Mouse (Mus musculus) large intestine, adult 2 months (tissue): Measurements from ENCODE around the gene Efr3b. TPM values are rescaled to one million over a fixed set of nuclear protein-coding genes. Genes with fewer than 3 reads are reported as not detected.

Source experiments
- DNase-seq: peaks from one replicate; pipeline ENCODE4 v3.0.0-alpha.2; 2012; ENCODE audit warnings: low read depth, low spot score
- WGBS: fragments of 180-500 bp; shearing (Covaris S2); methylation state at CpG from one replicate; pipeline ENCODE4 v1.1.7; 2018; 5-methylcytosine and 5-hydroxymethylcytosine counted together
- polyA plus RNA-seq: library from polyadenylated mRNA; depleted of rRNA; stranded (reverse); fragments of >200 nt; gene quantifications from 2 replicates; pipeline ENCODE4 v1.2.3, GENCODE M21; 2012

The Efr3b gene
- polyA plus RNA-seq, 1 experiment: 0.92 TPM

DNA sequence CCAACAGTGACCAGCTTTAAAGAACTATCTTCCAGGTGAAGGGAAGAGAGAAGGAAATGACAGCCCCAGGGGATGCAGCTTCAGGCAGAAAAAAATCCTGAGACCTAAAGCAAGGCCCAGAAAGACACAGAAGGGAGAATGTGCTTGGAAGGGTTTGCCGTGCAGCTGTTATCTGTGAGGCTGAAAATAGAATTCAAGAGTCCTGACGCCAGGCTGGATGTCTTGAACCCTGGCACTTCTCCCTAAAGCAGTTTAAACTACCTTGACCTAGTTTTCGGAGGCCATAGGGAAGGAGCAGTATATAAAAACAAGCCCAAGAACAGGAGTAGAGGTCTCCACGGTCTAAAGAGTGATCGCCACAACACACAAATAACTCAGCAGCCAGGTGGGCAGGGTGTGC lies 3.7 kb upstream of the Efr3b start:
- WGBS: 65% methylated on average over 5 of the region's 5 CpGs
- DNase-seq: no peak

DNA sequence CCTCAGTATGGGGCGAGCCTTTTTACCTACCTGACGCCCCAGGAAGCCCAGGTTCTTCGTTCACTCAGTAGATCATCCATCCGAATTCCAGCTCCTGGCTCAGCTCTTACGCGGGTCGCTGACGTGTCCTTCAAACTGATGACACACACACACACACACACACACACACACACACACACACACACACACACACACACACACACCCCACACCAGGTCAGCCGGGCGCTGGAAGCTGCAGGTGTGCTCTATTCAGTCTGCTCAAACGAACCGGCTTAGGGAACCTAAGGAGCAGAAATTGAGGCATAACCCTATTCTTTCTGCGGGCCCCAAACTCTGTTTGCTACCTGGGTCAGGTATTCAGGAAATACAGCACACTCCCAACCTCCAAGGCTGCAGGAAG lies 331 bp upstream of the Efr3b start:
- DNase-seq: no peak
- WGBS: 4% methylated on average over 13 of the region's 13 CpGs

DNA sequence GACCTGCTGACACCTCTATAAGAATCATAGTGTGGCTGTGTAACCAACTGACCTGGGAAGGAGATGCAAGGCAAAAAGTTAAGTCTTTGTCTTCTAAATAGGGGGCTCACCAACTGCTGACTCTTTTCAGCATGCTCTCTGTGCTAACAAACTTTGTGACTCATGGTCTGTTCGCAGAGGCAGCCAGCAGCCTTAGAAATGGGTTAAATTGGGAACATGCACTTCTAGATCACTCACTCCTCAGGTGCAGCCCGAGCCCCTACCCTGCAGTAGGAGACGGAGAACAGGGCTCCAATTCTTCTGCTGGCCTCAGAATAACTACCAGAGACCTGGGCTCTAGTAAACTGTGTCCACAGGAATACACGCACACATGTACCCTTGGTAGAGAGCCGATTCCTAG lies 1.2 kb downstream of the Efr3b start:
- WGBS: 47% methylated on average over 5 of the region's 5 CpGs
- no peak for DNase-seq

DNA sequence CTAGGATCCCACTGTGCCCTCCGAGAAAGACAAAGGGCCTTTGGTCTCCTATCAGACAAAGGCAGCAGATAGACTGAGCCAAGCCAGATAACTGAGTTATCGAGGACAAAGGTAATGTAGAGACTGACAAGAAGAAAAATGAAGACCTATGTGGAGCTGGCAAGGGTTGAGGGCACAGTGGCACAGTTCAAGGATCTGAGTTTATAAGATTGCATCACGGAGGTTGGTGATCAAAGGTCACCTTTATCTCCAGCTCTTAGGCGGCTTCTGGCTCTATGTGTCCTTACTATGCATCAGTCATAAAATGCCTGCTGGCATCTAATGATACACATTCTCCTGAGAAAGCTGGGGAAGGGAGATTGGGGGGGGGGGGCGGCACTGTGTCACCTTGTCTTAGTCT lies 2.6 kb downstream of the Efr3b start:
- WGBS: 54% methylated on average over 5 of the region's 5 CpGs

DNA sequence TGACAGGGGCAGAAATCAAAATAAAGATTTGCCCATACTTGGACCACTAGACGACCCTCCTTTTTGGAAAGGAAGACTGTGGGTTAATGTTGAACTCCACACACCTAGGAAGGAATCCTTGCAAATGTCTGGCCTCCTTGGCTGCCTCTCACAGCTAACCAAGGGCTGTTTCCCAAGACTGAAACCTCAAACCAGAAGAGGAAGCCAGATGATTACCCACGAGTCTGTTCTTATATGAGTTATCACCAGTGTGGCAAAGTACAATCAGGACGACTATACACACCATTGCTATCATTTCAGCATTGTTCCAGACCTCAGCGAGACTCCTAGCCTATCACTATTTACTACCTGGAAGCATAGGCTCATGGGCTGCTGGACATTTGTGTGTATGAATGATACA lies 9.7 kb downstream of the Efr3b start:
- WGBS: 48% methylated on average over 4 of the region's 4 CpGs
- no peak for DNase-seq

More for the DNA sequence above, 2.6 kb downstream of the Efr3b start:
- no peak for DNase-seq

DNA sequence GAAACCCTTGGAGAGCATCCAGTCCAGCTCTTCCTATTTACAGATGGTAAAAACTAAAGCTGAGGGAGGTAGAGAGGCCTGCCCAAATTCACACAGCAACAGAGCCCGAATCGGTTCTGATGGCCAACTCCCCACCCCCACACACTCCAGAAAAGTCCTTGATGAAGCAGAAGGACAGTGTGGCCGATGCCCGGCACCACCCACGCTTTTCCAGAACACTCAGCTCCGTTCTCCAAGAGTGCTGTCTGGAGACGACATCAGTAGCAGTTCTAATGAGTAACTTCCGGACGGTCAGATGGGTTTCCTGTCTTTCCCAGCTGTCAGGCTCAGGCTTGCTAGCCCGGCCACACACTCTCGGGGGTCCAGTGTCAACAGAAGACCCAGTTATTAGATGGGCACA lies 10.2 kb downstream of the Efr3b start:
- no peak for DNase-seq
- 63% methylated on average over 11 of the region's 11 CpGs for WGBS

DNA sequence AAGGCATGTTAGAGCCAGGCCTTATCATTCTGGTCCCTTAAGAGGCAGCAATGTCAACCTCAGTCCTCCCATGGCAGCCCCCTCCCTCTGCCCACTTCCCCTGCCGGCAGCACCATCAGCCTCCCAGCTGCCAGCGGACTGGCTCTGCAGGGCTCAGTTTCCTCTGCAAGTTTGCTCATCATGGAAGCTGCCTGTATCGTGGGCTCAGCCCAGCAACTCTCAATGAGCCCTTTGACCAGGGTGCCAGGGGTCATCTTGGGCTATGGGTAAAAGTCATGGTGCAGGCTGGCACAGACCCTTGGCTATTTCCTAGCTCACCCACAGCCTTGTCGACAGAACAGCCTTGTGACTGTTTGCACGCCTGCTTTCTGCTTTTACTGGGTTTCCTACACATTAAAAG lies 14.4 kb downstream of the Efr3b start:
- WGBS: 73% methylated on average over 5 of the region's 5 CpGs
- no peak for DNase-seq

DNA sequence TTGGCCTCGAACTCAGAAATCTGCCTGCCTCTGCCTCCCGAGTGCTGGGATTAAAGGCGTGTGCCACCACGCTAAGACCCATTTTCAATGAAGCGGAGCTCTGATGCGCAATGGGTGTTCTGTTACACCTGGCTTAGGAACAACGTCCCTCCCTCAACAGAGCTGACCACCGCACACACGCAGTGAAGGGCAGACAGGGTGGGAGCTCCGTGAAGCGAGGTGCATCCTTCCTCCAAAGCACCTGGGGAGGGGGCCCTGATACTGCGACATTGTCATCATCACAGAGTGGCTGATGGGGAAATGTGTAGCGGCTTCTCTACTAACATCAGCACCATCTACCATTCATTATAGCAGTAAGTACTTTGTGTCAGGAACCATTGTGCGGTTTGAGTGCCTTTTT lies 15.2 kb downstream of the Efr3b start:
- WGBS: 94% methylated on average over 14 of the region's 14 CpGs
- DNase-seq: no peak

DNA sequence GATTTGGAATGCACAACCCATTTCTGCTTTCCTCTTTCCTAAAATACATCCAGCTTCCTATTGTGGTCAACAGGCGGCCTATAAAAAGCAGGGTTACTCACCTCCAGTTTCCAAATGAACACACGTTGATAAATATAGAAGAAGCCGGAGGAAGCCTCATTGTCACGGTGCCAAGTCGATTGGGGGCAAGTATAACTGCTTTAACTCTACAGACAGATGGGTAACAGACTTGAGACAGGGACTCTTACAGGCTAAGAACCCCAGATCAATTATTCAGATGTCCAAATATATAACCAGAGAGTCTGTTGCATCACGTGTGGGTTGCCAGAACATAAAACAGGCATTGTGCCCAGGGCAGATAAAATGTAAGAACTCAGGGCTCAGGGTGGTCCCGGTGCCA lies 15.9 kb downstream of the Efr3b start:
- WGBS: 58% methylated on average over 7 of the region's 7 CpGs
- DNase-seq: no peak

DNA sequence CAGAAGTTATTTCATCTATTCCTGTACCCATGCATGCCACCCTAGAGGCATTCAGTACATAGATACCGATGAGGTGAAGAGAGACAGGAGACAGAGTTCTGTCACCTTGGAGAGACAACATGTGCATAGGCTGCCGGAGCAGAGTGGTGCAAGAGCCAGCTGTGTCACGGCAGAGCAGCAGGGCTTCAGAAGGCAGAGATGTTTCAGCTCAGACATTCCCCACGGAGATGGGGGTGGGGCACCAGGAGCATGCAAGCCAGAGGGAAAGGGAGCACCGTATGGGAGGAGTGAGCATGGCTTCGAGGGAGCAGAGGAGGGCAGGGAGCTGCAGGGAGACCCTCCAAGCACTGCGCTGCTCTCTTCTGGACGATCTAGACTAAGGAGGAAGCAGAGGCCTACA lies 18.2 kb downstream of the Efr3b start:
- 53% methylated on average over 8 of the region's 8 CpGs for WGBS
- no peak for DNase-seq

DNA sequence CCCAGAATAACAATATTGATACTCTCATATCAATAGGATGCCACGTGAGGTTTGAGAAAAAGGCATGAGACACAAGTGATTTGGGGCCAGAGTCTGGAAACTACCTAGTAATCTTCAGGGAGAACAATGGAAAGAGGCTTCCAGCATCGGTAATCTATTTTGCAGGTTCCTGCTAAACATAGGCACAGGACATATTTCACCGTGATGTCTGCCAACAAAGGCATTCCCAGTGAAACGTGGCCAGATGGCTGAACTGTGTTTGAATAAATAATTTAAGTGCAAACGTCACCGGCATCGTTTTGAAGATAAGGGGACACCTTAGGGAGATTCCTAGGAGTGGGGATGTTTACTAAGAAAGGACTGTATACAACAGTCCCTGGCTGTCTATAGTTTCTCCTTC lies 22.4 kb downstream of the Efr3b start:
- WGBS: 31% methylated on average over 7 of the region's 7 CpGs
- DNase-seq: no peak

DNA sequence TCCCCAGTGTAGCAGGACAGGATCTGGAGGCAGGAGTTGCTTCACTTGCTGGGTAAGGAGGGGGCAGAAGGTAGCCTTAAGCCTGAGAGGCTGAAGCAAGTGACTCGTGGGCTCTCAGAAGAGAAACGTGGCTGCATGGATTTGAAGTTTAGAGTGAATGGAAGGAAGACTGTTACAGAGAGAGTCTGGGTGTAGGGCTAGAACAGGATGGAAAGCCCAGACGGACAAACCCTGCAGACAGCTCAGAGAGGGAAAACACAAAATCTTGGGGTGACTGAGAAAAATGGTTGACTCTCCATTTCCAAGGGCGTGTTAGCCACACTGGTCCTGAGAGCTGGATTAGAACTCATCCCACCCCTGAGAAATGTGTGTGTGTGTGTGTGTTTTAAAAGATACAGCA lies 23.0 kb downstream of the Efr3b start:
- no peak for DNase-seq
- 68% methylated on average over 4 of the region's 4 CpGs for WGBS

DNA sequence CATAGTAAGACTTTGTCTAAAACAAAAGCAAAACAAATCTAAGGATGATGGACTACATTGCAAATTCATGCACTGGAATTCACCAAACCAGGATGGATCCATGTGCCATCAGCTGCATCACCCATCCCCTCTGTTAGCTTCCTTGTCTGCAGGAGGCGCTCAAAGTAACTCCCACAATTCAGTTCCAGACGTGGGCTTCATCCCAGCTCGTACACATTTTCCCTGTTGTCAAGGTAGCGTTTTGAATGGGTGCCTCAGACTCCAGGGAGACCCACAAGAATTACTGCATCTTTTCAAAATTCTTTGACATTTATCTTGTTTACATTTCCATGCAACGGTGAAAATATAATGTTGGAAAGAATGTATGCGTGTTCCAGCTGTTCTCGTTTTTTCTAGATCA lies 23.5 kb downstream of the Efr3b start:
- WGBS: 58% methylated on average over 7 of the region's 7 CpGs

DNA sequence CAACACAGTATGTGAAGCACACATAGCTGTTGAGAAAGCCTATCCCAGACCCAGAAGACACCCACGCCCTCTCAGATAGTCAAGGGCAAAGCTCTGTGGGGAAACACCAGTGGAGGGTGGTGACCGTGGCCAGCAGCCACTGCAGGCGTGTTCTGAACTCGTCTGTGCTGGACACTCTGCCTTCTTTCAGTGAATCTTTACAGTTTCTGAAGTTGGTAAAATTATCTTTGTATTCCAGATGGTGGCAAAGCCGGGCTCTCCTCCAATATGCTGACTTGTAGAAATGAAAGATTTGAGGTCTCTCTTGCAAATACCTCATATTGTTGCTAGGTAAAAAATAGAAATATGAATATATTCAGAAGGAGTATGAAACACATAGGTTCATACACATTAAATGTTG lies 27.0 kb downstream of the Efr3b start:
- no peak for DNase-seq
- WGBS: 64% methylated on average over 5 of the region's 5 CpGs

More for the DNA sequence above, 23.5 kb downstream of the Efr3b start:
- no peak for DNase-seq

DNA sequence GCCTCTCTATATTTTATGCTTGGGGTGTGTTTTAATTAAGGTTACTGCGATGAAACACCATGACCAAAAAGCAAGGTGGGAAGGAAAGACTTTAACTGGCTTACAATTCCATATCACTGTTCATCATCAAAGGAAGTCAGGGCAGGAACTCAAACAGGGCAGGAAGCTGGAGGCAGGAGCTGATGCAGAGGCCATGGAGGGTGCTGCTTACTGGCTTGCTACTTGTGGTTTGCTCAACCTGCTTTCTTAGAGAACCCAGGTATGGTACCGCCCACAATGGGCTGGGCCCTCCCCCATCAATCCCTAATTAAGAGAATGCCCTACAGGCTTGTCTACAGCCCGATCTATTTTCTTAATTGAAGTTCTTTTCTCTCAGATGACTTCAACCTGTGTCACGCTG lies 27.4 kb downstream of the Efr3b start:
- DNase-seq: no peak
- 81% methylated on average over 4 of the region's 4 CpGs for WGBS

DNA sequence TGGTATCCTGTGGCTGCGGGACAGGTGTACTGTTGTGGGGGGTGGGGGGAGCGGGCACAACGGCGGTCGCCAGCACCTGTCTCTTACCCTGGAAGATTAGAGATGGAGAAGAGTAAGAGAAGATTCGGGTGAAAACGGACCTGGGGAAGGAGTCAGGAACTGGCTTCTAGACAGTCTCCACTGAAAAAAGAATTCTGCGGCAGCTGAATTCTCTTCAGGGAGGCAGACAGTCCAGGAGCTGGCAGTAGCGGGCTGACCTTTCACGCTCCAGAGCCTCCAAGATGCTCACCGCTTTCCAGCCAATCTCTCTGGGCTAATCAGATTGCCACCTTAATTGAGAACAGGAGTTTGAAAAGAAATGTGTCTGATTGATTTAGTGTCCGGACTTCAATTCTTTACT lies 30.0 kb downstream of the Efr3b start:
- 70% methylated on average over 12 of the region's 12 CpGs for WGBS
- no peak for DNase-seq

DNA sequence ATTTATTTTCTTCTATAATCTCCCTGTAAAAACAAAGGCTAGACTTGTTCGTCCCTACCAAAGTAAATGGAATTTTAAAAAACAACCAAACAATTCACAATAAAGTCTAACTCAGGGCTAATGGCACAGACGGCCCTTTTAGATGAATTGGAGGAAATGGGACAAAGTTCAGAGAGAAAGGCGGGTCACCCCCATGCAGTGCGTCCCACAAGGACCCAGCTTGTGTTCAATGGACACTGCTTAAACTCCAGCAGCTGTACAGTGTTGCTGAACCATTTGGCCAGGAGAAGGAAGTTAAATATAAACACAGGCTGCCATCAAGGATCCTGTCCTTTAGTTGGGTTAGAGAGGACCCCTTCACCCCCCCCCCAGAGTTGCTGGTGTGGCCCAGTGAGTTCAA lies 30.9 kb downstream of the Efr3b start:
- WGBS: 13% methylated on average over 4 of the region's 4 CpGs
- no peak for DNase-seq

DNA sequence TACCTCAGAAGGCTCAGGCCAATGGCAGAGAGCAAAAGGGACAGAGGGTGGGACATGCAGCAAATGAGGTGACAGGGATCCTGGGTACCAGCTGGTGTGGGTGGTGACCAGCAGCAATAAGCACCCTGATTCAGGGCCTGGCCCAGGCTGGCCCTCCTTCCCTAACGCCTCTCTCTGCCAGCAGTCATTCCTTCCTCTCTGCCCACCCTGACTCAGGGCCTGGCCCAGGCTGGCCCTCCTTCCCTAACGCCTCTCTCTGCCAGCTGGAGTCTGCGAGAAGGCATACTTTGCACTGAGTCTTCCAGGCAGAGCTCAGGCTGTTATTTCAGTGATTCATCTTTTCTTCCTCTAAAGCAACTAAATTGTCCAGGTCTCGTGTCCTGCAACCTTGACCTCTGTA lies 31.5 kb downstream of the Efr3b start:
- no peak for DNase-seq
- 23% methylated on average over 4 of the region's 4 CpGs for WGBS

DNA sequence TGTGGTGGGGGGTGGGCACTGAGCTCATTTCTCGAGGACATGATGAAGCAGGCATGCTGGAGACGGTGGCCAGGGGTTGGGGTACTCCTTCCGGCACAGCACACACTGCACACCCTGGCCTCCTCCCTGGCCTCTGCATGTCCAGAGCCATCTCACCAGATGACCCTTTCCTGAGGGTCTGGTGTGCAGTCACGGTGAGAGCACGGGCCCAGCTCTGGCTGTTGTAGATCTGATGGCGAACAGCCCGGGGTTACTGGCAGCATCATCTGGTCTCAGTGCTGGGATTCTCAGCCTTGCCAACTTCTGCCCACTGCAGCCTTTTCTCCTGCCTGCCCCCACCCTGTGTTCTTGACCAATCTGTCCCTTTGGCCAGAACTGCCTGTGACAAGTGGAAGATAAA lies 32.6 kb downstream of the Efr3b start:
- WGBS: 78% methylated on average over 7 of the region's 7 CpGs
- no peak for DNase-seq

DNA sequence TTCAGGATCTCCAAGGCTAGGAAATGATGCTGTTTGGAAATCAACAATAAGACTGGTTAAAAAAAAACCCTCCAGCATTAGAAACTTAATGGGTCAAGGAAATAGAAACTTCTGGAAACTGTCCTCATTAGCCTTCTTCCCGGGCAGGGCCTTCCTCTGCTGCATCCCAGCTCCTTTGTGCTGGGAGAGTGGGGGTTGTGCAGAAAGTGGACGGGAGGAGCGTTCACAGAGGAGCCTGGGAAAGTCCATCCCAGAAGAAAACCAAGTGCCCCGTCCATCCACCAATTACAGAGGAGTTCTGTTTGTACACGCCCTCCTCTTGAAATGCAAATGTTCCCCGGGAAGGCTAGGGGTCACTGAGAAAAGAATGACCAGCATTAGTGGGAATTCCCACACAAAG lies 34.1 kb downstream of the Efr3b start:
- no peak for DNase-seq
- 36% methylated on average over 6 of the region's 6 CpGs for WGBS

DNA sequence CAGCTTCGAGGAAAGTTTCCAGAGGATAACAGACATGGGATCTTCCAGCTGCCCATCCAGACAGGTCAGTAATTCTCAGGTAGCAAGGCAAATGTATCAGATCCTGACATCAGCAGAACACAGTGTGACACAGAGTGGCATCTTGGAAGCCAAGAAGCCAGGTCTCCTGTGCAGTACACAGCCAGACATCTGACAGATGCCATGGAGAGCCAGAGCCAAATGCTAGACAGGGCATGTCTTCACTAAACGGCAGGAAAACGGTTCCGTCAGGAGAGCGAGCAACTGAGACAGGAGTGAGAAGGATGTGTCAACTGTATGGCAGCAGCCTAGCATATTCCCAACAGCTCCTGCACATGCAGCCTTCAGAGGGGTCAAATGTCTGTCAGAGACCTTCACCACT lies 38.3 kb downstream of the Efr3b start:
- no peak for DNase-seq
- 95% methylated on average over 5 of the region's 5 CpGs for WGBS

DNA sequence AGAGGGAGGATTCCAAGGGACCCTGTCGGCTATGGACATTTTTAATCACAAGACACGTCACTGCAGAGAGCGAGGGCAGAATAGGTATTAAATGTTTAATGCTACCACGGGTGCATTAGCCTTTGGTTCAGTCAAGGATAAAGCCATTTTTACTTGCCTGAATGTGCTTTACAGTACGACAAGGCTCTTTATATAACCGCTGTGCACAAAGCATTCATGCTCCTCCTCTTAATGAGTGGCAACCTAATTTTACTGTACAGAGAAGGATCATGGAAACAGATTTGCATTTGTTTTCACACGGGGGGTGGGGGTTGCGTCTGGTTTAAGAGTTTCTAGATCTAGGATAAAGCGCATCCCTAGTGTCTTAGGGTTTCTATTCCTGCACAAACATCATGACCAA lies 42.0 kb downstream of the Efr3b start:
- no peak for DNase-seq
- 85% methylated on average over 9 of the region's 9 CpGs for WGBS

DNA sequence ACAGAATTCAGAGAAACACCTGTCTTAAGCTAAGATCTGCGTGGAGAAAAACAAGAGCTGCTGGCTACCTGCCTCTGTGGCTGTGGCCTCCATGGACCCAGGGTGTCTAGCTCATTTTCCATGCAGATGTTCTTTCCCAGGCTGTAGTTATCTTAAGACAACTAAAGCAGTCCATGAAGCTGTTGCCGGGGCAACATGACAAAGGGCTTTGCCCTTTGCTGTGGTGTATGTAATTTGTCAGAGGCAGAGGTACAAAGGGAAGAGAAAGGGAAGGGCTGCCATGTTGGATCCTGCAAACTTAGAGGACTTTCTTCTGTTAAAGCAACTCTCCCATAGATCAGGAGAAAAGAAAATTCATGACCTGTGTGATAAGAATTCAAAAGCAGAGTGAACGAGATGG lies 47.7 kb downstream of the Efr3b start:
- no peak for DNase-seq
- 92% methylated on average over 3 of the region's 3 CpGs for WGBS
